Mouse (Mus musculus) right cerebral cortex, postnatal 4 days (tissue): ENCODE data around the gene Gm5615.

Experiments used
- DNase-seq: peaks from one replicate; pipeline ENCODE4 v3.0.0-alpha.2; 2022

Gm5615 gene

DNA sequence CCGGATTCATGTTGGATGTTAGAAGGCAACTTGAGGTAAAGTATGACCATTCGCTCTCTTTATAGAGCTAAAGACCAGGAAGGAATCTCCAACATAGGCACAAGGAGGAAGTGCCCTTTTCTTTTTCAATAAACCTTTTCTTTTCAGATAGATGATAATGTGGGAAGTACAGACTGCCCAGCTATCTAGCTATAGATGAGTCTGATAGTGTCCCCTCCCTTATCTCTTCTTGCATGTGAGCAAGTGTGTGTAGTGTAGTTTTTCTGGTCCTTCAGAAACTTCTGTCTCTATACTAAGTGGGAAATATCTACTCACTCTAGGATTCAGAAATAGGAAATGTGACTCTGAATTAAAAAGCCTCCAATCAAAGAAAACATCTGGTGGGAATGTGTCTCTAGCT, at the start of gene Gm5615:
TSS of gene Gm5615 (minus strand) at position 101 of the 400 bp plus-strand sequence.
- DNase-seq, result no peak

DNA sequence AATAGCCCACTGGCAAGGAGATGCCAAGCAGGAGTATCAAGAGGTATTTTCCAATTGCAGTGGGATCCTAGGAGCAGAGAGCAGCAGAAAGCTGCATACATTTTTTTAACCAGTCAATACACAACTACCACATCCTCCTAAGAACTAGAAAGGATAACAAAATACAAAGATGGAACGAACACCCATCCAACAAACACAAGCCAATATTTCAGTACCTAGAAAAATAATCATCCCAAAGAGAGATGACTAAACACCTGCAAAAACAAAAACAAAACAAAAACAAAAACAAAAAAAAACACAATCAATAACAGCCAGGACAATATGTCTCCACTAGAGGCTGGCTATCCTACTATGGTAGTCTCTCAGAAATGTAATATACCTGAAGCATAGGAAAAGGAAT, 40.8 kb upstream of the Gm5615 start, which contains the start of gene Gm17689:
TSS of gene Gm17689 (minus strand) at position 101 of the 400 bp plus-strand sequence.
- no peak for DNase-seq

- no peak for DNase-seq
Observed at GRCm38 (mm10) chr9:36504211-36504610, 37.6 kb downstream of the Gm5615 start.

DNA sequence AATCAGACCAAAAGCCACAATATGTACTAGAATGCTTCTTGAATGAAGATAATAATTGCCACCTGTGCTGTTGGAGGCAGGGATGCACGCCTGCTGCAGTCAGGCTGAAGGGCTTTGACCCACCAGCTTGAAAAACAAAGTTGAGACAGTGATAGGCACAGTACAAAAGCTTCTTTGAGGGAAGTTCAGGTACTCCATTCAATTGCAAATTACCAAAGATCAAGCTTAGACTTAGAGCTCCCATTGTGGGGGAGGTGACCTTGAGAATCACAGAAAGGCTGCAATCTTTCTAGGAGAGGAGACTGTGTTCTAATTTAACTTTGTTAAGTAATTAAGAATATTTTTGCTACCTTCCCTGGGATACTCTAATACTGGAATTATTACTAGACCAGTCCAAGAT, 45.9 kb downstream of the Gm5615 start:
- no peak for DNase-seq

- DNase-seq, result no peak
Observed at GRCm38 (mm10) chr9:36494501-36495220, 47.1 kb downstream of the Gm5615 start.
